Mouse (Mus musculus): ENCODE results near the gene Hist1h1c. TPM values are rescaled to one million over a fixed set of nuclear protein-coding genes. Genes with fewer than 3 reads are reported as not detected.
"Not testable (repeated sequence)": the region's sequence is repeated elsewhere in the genome, so short reads cannot be mapped to it uniquely, and the experiment has no call there.

Gene Hist1h1c
- polyA plus RNA-seq, 1 experiment, result 40.7 TPM

GRCm38 (mm10) chr13:23759251-23759771 lies 20.7 kb downstream of the Hist1h1c start:
- DNase-seq (ENCODE audit: extremely low spot score in 1 of 2, low spot score in 1 of 2), result no peak

- DNase-seq (ENCODE audit: extremely low spot score in 1 of 2, low spot score in 1 of 2), result no peak
Measured at GRCm38 (mm10) chr13:23759916-23760239, 21.3 kb downstream of the Hist1h1c start.

GRCm38 (mm10) chr13:23760240-23760971 lies 21.8 kb downstream of the Hist1h1c start:
- DNase-seq (ENCODE audit: extremely low spot score in 1 of 2, low spot score in 1 of 2), result no peak

GRCm38 (mm10) chr13:23760972-23761864 lies 22.6 kb downstream of the Hist1h1c start, which contains the start of gene Hist1h4a:
Gene Hist1h4a, minus strand, starts transcription at chr13:23761230.
- peak; percentile 98 to 99 for DNase-seq (ENCODE audit: extremely low spot score in 1 of 2, low spot score in 1 of 2)

GRCm38 (mm10) chr13:23761871-23762821 lies 23.5 kb downstream of the Hist1h1c start, which contains the start of gene Hist1h3a:
Gene Hist1h3a, minus strand, starts transcription at chr13:23762386.
- DNase-seq (ENCODE audit: extremely low spot score in 1 of 2, low spot score in 1 of 2), result peak in 1 of 2 experiments; percentile 84

- DNase-seq (ENCODE audit: extremely low spot score in 1 of 2, low spot score in 1 of 2), result no peak
Measured at GRCm38 (mm10) chr13:23763242-23763585, 24.6 kb downstream of the Hist1h1c start.

- DNase-seq (ENCODE audit: extremely low spot score in 1 of 2, low spot score in 1 of 2), result peak; percentile 79 to 89
Measured at GRCm38 (mm10) chr13:23763586-23764323, 25.1 kb downstream of the Hist1h1c start, which contains the start of gene Hist1h1a. Gene Hist1h1a, plus strand, starts transcription at chr13:23763666.

- DNase-seq (ENCODE audit: extremely low spot score in 1 of 2, low spot score in 1 of 2), result no peak
Measured at GRCm38 (mm10) chr13:23764324-23765171, 25.9 kb downstream of the Hist1h1c start.

- no peak for DNase-seq (ENCODE audit: extremely low spot score in 1 of 2, low spot score in 1 of 2)
Measured at GRCm38 (mm10) chr13:23765172-23765513, 26.5 kb downstream of the Hist1h1c start.

- no peak for DNase-seq (ENCODE audit: extremely low spot score in 1 of 2, low spot score in 1 of 2)
Measured at GRCm38 (mm10) chr13:23766772-23767171, 28.2 kb downstream of the Hist1h1c start.

- DNase-seq (ENCODE audit: extremely low spot score in 1 of 2, low spot score in 1 of 2), result no peak
Measured at GRCm38 (mm10) chr13:23768834-23769397, 30.3 kb downstream of the Hist1h1c start.

GRCm38 (mm10) chr13:23769613-23770012 lies 31.0 kb downstream of the Hist1h1c start, which contains the start of gene Trim38:
Gene Trim38, plus strand, starts transcription at chr13:23769913.
- not testable (repeated sequence) for DNase-seq (ENCODE audit: extremely low spot score in 1 of 2, low spot score in 1 of 2)

GRCm38 (mm10) chr13:23772561-23773313 lies 34.1 kb downstream of the Hist1h1c start:
- peak; percentile 44 to 62 for DNase-seq (ENCODE audit: extremely low spot score in 1 of 2, low spot score in 1 of 2)

- DNase-seq (ENCODE audit: extremely low spot score in 1 of 2, low spot score in 1 of 2), result no peak
Measured at GRCm38 (mm10) chr13:23778339-23778738, 39.7 kb downstream of the Hist1h1c start.

GRCm38 (mm10) chr13:23779025-23779424 lies 40.4 kb downstream of the Hist1h1c start:
- no peak for DNase-seq (ENCODE audit: extremely low spot score in 1 of 2, low spot score in 1 of 2)
